Mouse (Mus musculus) layer of hippocampus, adult 8-10 months (tissue): ENCODE measurements at regions not wholly inside any gene's neighbourhood (a gene's known extent, or its start where the extent isn't known, plus 50 kb on each side); places are given as distances from the start of the nearest gene placed in this dataset.

ENCODE experiments used
- DNase-seq, 2 experiments: peaks; one replicate each; pipeline ENCODE4 v3.0.0; 2022; ENCODE audit warnings: low spot score in 2 of 2

DNA sequence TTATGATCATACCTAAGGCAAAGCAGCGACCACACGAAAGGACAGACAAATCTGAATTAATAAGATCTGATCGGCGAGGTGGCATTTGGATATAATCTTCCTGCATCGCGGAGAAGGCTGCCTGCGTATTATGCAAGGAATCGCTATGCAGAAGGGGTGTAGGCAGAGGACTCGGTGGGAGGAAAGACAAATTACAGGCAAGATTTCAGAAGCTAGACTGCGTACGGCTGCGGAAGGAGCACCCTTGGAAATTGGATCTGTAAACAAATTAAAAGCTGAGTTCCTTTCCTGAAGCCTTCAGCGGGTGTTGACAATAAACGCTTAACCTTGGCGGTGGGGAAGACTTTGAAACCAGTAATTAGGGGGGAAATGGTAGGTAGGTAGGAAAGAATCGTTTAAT lies 257.3 kb downstream of the Barhl2 start:
- peak; percentile 20 to 22 for DNase-seq

DNA sequence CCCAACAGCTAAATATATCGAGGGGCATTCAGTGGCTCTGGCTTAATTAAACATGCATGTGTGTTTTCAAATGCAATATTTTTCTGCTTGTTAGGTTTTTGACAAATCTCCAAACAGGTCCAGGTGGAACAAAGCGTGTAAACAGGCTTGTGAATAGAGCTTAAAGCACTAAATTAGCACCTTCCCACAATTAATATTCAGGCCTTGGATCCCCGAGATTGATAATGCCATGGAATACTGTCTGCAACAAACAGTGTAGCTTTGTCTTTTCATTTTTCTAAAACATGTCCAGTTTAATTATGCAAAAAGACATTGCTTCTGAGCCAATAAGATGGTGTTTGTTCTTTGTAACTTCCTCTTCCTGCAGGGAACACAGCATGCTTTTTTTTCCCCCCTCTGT lies 258.9 kb downstream of the Barhl2 start:
- DNase-seq = no peak

- DNase-seq = no peak
These were observed 266.8 kb downstream of the Barhl2 start for GRCm38 (mm10) chr5:106191141-106191540.

DNA sequence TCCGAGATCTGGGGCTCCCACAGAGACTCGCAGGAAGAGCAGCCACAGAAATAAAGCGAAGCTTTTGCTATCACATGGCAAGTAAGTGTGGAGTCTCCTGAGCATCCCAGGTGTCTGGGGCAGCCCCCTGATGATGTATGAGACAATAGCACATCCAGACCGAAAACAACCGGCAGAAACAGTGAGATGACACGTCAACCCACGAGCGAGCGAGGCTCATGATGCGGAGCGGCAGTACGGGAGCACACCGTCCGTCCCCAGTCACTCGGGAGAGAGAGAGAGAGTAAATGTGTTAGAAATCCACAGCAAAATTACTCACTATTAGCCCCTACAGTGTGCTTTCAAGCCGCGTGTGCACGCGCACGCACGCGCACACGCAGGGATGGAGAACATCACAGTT lies 276.2 kb downstream of the Barhl2 start:
- DNase-seq = no peak

DNA sequence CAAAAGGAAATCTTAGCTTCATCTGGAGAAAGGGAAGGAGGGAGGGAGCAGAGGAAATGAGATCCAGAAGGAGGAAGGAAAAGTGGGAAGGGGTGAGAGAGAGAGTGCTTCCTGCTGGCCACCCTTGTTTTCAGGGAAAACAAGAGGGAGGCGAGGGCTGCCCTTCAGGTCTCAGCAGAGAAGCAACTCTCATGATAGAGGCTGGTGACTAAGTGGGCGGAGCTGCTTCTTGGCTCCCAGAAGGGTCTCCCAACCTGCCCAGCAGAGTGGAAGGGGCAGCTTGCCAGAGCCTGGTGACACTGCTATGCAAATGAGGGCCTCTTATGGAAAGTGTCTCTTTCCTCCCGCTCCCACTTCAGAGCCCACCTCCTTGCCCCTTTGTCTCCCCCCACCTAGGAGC lies 285.8 kb downstream of the Barhl2 start:
- no peak for DNase-seq

DNA sequence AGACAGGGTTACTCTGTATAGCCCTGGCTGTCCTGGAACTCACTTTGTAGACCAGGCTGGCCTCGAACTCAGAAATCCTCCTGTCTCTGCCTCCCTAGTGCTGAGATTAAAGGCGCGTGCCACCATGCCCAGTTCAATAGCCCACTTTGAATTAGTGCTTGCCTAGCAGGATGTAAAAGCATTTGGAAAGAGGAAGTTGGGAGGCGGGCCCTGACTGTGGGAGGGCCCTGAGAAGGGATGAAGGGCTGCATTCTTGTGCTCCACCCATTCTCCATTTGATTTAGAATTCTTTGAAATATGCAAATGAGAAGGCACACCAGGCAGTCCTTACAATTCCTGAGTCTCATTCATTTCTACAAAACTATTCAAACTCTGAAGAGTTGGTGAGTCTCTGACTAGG lies 287.6 kb downstream of the Barhl2 start:
- DNase-seq = no peak

DNA sequence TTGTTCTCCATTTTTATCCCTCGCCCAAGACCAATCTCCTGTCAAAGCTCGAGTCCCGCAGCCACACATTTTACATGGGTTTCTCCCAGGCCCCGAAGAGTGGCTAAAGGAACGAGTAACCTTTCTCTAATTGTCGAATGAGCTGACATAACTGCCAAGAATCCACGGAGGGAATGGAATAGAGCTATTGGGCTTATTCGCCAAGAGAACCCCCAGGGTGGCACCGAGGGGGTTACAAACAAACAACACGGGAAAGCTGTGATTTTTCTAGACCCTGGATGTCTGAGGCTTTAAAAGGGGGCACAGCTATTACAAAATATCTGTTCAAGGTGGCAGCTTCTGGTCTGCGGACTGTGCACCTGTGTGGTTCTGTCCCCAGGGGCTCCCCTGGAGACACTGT lies 290.4 kb downstream of the Barhl2 start:
- no peak for DNase-seq

DNA sequence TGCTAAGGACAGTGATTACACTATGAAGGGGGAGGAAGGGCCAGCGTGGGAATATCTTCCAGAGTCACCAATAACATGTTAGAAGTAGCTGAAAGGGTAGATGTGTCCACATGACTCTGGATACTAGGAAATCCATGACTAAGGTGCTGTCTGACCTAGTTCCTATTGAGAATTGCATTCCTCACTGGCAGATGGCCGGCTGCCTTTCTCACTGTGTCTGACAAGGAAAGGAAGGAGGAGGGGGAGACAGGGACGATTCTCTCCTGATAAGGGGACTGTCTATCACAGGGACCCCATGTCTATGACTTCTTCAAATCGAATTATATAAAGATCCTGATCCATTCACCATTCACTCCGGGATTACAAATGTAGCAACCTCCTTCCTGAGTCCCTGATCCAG lies 289.9 kb downstream of the Zfp326 start:
- DNase-seq = no peak

DNA sequence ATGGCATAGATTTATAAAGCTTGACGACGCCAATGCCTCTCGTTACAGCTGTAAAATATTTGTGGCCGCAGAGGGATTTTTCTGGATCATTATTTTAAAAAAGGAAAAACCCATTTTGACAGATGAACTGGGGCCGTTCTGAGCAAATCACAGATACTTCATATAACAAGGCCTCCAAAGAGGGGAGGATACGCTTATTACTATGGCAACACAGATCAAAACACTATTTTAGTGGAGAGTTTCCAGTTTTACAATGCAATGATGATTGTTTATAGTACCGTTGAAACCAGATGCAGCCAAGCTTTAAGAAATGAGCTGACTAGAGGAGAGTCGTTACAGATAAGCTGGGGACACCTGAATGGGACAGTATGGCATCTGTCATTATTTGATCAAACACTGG lies 287.8 kb downstream of the Zfp326 start:
- DNase-seq = no peak

DNA sequence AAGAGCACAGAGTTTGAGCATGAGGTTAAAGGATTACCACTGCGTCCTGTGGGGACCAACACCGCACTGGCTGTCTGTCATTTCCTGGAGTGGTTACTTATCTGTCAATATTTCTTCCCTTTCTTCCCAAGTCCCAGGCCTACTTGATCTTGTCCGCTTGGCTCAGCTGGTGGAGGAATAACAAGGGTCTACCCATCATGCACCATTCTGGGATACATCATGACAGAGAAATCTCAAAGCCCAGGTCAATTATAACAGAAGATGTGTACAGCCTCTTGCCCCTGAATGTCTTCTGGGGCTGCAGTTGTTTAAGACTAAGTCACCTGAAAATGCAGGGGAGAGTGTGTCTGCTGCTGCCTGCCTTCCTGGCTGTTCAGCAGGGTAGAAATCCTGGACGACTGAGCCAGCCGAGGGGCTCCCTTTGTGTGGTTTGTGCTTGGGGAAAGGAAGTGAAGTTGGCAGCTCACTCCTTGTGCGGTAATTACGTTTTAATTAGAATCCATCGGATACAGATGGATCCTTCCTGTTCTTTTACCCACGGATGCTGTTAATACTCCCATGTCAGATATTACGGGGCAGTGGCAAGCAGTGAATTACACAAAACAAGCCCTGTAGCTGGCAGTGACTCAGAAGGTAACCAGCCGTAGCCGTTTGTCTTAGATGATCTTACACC lies 286.8 kb downstream of the Zfp326 start:
- DNase-seq = no peak

- DNase-seq = no peak
These were observed 262.7 kb downstream of the Zfp326 start for GRCm38 (mm10) chr5:106139109-106139508.

DNA sequence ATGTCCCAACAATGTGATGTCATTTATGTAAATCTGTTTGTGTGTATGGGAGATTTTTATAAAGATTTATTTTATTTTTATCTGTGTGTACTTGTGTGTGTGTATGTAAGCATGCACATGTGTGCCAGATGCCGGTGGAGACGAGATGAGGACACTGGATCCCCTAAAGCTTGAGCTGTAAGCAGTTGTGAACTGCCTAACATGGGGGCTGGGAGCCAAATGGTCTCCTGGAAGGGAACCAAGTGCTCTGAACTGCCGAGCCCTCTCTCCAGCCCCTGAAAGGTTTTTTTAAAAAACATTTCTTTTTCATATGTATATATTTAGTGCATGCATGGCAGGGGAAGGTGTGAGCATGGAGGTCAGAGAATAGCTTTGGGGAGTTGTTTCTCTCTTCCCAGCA lies 246.6 kb downstream of the Zfp326 start:
- DNase-seq = no peak

GRCm38 (mm10) chr5:106119584-106119983 lies 243.2 kb downstream of the Zfp326 start:
- DNase-seq = no peak

DNA sequence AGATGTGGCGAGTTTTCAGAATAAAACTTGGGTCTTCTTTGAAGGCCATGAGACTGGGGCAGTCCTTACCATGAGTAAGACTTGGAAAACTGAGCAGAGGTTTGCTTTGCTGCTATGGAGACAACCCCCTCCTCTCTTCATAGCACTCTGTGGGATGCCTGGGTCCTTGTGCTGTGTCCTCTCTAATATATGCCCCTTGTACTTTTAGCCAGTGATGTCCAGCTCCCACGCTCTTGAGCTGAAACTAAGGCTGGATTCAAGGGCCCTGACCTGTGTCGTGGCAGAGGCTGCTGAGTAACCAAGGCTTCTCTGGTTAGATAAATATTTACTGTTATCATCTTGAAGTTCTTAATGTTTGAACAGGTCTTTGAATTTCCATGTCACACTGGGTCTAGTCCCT lies 236.8 kb downstream of the Zfp326 start:
- DNase-seq = no peak

DNA sequence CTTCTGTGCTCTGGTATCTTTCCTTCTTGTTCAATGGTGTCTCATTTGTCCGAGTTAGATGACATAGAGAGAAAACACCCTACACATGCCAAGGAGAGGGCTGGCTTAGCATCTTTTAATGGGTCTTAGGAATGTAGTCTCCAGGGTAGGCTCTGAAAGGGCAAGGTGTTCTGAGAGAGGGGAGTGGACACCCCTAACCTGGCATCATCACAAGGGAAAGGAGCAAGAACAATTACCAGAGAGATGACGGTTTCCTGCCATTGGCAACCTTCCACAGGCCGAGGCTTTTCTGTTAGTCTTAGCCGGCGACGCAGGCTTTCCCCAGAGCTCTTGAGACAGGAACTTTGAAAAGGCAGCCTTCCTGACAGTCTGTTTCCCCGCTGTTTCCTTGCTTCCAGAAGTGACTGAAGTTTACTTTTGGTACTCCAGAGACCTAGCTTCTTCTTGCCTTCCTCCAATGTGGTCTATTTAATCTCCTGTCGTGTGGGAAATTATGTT lies 232.2 kb downstream of the Zfp326 start:
- DNase-seq = no peak

- no peak for DNase-seq
These were observed 225.9 kb downstream of the Zfp326 start for GRCm38 (mm10) chr5:106102255-106102654.

- DNase-seq = peak in 1 of 2 experiments; percentile 3
These were observed 222.5 kb downstream of the Zfp326 start for GRCm38 (mm10) chr5:106098887-106099286.

DNA sequence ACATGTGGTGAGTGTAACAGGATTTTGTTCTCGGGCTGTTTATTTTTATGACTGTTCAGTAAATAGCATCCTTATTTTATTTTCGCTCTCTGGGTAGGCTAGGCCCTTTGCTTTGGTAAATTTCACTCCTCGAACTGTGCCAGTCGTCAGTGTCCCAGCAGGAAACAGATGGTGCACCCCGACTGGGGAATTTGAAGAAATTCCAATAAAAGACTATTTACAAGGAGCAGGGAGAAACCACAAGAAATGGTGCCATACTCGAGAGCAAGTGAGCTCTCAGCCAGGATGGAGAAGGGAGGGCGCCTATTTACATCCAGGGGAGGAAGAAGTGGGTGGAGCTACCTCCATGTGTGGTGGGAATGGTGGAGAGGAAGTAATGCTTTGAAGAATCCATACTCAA lies 213.0 kb downstream of the Zfp326 start:
- DNase-seq = peak; percentile 10 to 23

- DNase-seq = no peak
These were observed 212.3 kb downstream of the Zfp326 start for GRCm38 (mm10) chr5:106088478-106089185.

DNA sequence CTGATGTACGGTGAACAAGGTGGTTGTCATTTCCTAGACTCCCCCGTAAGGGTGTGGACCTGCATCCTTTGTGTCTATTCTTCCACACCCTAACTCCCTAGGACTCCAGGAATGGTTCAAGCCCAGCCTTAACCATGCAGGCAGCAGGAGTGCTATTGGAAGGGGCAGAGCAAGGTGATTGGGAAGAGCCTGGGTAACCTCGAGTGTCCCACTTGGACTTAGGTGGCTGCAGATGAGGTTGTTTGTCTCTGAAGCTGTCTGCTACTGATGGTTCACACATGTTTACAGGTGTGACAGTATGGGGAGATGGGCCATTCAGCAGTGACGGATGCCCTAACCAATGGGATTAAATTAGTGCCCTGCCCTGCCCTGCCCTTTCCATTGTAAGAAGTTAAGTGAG lies 207.4 kb downstream of the Zfp326 start:
- DNase-seq = no peak

- DNase-seq = no peak
These were observed 206.5 kb downstream of the Zfp326 start for GRCm38 (mm10) chr5:106082891-106083290.

- DNase-seq = no peak
These were observed 190.8 kb downstream of the Zfp326 start for GRCm38 (mm10) chr5:106067124-106067551.

DNA sequence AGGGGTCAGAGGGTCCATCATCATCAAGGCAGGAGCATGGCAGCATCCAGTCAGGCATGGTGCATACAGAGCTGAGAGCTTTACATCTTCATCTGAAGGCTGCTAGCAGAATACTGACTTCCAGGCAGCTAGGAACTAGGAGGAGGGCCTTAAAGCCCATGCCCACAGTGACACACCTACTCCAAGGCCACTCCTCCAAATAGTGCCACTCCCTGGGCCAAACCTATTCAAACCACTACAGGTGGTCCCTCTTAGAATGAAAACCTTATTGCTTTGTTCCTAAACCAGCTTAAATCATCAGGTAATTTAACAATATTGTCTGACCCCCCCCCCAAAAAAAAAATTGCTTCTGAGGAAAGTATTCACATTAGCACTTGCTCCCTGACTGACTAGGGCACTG lies 190.3 kb downstream of the Zfp326 start:
- DNase-seq = no peak
